Mouse (Mus musculus): ENCODE data around the gene Fgfbp3. TPM values are rescaled to one million over a fixed set of nuclear protein-coding genes. Genes with fewer than 3 reads are reported as not detected.
"Not testable (repeated sequence)": the region's sequence is repeated elsewhere in the genome, so short reads cannot be mapped to it uniquely, and the experiment has no call there.

The Fgfbp3 gene
- total RNA-seq, 4 experiments from 2014 or later, result 4.2 to 6.3 (median 5.3) TPM

DNA sequence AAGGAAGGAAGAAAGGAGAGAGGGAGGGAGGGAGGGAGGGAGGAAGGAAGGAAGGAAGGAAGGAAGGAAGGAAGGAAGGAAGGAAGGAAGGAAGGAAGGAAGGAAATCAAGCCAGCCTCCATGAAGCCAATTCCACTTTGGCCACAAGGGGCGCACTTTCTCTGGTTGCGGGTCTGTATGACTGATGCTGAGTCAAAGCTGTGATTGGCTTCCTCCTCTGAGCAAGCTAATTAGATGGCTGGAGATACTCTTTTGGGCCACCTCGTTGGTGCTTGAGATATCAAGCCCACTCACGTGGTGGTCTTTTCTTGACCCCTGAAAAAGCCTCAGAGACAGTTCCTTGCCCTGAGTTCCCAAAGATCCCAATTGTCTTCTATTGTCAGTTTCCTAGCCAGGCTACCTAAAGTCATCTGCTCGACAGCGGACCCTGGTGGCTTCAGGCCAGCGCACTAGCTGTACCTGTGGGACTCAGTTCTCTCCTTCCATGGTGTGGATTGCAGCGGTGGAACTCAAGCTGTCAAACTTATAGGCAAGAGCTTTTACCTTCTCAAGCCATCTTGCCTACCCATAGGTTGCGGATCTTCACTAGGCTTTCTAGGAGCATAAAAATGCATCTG lies 9.6 kb downstream of the Fgfbp3 start:
- no peak for DNase-seq

DNA sequence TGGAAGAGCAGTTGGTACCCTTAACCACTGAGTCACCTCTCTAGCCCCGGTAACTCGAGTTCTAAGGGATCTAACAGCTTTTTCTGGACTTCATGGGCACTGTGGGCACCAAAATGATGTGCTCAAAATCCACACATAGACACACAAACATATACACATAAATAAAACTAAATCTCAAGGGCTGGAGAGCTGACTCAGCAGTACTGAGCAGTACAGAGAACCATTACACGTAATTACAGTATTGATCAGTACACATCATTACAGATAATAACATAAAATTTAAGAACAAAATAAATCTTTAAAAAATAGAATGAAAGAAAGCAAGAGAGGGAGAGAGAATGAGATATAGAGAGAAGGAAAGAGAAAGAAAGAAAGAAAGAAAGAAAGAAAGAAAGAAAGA lies 10.3 kb downstream of the Fgfbp3 start:
- DNase-seq, result no peak

GRCm38 (mm10) chr19:36904211-36905007 lies 15.0 kb downstream of the Fgfbp3 start:
- DNase-seq, result no peak

GRCm38 (mm10) chr19:36903377-36903776 lies 16.0 kb downstream of the Fgfbp3 start:
- DNase-seq, result no peak

DNA sequence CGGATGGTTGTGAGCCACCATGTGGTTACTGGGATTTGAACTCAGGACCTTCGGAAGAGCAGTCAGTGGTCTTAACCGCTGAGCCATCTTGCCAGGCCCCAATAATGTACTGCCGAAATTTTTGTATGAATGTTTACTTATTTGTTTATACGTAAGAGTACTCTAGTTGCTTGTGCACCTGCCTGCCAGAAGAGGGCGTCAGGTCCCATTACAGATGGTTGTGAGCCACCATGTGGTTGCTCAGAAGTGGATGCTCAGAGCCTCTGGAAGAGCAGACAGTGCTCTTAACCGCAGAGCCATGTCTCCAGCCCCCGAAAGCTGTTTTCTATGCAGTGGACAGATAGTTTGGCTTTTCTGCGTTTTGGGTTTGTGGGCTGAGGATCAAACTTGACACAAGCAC lies 21.6 kb downstream of the Fgfbp3 start:
- DNase-seq, result no peak

DNA sequence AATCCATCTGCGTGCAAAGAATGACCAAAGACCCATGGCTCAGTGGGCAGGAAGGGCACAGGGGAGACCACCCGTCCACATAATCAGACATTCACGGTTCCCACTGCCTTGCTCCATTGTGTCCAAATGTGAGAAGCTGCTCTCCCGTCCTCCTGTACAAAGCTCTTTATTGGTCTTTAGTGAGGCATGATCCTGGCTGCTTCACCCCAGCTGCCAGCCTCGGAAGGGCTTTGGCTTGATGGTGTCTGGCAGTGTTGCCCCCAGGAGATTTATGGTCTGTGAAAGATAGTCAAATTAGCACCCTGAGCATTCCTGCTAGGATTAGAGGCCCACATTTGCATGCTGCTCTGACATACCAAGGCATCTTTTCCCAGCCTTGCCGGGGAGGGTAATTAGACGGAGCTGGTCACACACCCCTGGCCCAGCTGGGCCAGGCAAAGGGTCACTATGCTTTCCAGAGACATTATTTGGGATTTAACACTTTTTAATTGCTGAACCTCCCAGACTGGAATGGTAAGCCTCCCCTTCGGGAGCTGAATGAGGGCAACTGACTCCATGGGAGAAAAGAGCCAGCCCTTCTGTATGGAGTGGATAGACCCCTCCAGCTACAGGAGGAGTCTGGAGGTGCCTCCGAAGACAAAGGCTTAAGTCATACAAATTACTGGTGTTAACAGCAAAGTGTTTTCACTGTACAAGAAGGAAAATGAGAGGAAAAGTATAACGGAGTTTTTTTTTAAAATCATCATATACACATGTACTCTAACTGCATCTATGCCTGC lies 22.4 kb downstream of the Fgfbp3 start:
- no peak for DNase-seq

DNA sequence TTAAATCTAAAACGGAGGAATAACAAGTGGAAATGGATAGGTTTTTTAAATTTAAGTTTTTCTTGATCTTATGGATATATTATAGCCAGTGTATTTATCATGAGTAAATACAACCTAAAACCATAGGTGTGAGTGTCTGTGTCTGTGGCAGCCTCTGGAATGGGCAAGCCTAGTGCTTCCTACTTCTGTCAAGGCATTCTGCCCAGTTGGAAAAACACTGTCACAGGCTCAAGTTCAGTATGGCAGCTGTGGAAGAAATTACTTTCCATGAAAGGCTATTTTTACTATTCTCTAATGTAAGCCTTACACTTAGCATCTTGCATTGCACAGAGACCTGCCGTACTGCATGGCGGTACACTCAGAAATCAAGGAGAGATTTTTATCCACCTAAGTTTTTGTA lies 27.7 kb downstream of the Fgfbp3 start:
- DNase-seq, result no peak

DNA sequence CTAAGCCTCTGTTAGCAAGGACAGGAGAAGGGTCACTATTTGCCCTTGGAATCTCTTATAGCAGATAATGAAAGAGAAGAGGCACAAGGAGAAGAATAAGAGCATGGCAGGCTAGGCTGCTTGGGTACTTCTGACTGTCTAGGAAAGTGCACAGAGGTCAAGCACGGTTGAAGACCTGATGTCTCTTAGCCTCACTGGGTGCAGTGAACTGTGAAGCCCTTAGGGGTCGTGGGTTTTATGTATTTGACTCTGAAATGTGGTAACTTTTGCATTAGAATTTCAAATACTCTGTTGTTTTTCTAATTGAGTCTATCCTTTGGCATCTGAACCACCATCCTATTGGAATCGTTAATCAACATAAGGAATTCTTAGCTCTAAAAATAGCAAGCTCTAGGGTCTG lies 31.7 kb downstream of the Fgfbp3 start:
- no peak for DNase-seq

DNA sequence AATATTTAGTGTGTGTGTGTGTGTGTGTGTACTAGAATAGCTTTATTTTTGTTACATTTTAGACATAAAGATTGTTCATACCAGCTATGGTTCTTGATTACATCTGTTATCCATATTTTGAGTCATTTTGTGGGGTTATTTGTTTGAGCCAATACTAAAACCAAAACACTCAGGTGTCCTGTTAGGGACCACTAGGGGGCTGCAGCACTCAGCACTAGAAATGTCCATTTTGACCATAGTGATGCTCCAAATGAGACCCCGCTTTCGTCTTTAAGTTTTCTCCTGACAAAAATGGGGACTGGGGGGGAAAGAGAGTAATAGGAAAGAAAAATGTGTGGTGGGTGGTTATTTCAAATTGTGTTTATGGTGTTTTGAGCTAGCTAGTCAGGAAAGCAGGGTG lies 33.1 kb downstream of the Fgfbp3 start:
- DNase-seq, result no peak

- DNase-seq, result no peak
Measured at GRCm38 (mm10) chr19:36883119-36883518, 36.3 kb downstream of the Fgfbp3 start.

DNA sequence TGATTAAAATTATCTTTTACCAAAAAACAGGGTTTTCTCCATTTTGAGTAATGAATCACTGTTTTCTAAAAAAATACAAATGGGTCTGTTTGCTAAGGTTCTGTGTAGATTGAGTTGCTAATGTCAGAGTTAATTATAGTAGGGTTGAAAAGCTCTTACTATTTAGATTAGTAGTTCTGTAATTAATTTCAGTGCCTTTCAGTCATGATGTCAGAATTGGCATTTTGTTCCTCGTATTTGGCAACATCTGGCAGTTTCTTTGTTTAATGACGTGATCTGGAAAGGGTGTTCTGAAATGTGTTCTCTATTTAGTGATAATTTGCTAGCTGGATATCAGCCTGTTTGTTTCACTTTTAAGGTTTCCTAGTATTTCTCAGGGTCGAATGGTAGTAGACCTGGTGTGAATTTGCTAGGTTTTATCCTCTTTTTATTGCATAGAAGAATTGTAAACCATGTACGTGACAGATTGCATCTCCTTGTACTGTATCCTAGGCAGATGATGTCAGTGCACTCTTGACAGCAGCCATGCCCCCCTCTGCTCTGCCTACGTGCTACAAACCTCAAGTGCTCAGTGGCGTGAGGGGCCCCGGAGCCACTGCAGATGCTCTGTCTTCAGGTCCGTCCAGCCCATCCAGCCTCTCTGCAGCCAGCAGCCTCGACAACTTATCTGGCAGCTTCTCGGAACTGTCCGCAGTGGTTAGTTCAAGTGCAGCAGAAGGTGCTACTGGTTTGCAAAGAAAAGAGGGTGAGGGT lies 40.5 kb downstream of the Fgfbp3 start:
- no peak for DNase-seq

GRCm38 (mm10) chr19:36877329-36877728 lies 42.1 kb downstream of the Fgfbp3 start:
- no peak for DNase-seq

GRCm38 (mm10) chr19:36874651-36875050 lies 44.8 kb downstream of the Fgfbp3 start:
- no peak for DNase-seq

- DNase-seq, result not testable (repeated sequence)
Measured at GRCm38 (mm10) chr19:36868675-36869074, 50.7 kb downstream of the Fgfbp3 start.

Other genes starting within 250 kb of the Fgfbp3 start
- gene Ppp1r3c, start 183.0 kb downstream of the Fgfbp3 start, total RNA-seq (2022), result 10 to 100 TPM in 2 of 4 experiments, 1 to 10 TPM in 2; 3.0 to 17.5 (median 10.1) TPM
- gene Tnks2, start 85.4 kb downstream of the Fgfbp3 start, total RNA-seq (2022), result 100 to 1,000 TPM in 3 of 4 experiments, 10 to 100 TPM in 1; 99.2 to 117 (median 106) TPM
- 10 to 100 TPM; 20.8 to 28.6 (median 27.2) TPM for gene Btaf1, start 6.5 kb upstream of the Fgfbp3 start, total RNA-seq (2022)

Data from adrenal gland, adult 8-10 months (tissue).